Mouse (Mus musculus) hindbrain, embryonic 12.5 days (tissue): ENCODE data around the gene Chst10. TPM values are rescaled to one million over a fixed set of nuclear protein-coding genes. Genes with fewer than 3 reads are reported as not detected.

ENCODE experiments used
- ATAC-seq: fragments of 200-750 bp; cut with Nextera tagmentation; 2 replicates; pipeline ENCODE4 v1.8.0; 2017; ENCODE audit warnings: moderate TSS enrichment; ENCODE audit not compliant: low FRiP score
- H3K27ac ChIP-seq: fragments of 300-500 bp; sonication (generic); 2 replicates; pipeline ENCODE4 v1.5.1; 2016; ENCODE audit warnings: mild to moderate bottlenecking
- H3K27me3 ChIP-seq: fragments of 300-500 bp; sonication (generic); 2 replicates; pipeline ENCODE4 v1.6.1; 2016; ENCODE audit warnings: mild to moderate bottlenecking
- H3K36me3 ChIP-seq: fragments of 300-500 bp; sonication (generic); 2 replicates; pipeline ENCODE4 v1.6.1; 2016; ENCODE audit warnings: mild to moderate bottlenecking
- H3K4me1 ChIP-seq: fragments of 300-500 bp; sonication (generic); 2 replicates; pipeline ENCODE4 v1.6.1; 2016
- H3K4me2 ChIP-seq: fragments of 300-500 bp; sonication (generic); replicated peaks from 2 replicates; pipeline ENCODE4 v1.6.1; 2016; ENCODE audit warnings: mild to moderate bottlenecking
- H3K4me3 ChIP-seq: fragments of 300-500 bp; sonication (generic); 2 replicates; pipeline ENCODE4 v1.5.1; 2016; ENCODE audit warnings: mild to moderate bottlenecking
- H3K9ac ChIP-seq: fragments of 300-500 bp; sonication (generic); 2 replicates; pipeline ENCODE4 v1.6.1; 2016; ENCODE audit warnings: mild to moderate bottlenecking, moderate library complexity
- H3K9me3 ChIP-seq: fragments of 300-500 bp; sonication (generic); replicated peaks from 2 replicates; pipeline ENCODE4 v1.6.1; 2016; ENCODE audit warnings: mild to moderate bottlenecking
- WGBS: fragments of 180-500 bp; shearing (Covaris S2); methylation state at CpG from one replicate; pipeline ENCODE4 v1.1.7; 2016; 5-methylcytosine and 5-hydroxymethylcytosine counted together
- polyA plus RNA-seq: library from polyadenylated mRNA; unstranded; fragments of >200 nt; fragmentation: Nextera tagmentation; extraction: Ambion mirVana; gene quantifications from 2 replicates; pipeline ENCODE4 v1.2.1, GENCODE M21; 2016

Chst10 gene
- 31.0 and 32.4 TPM in 2 replicates for polyA plus RNA-seq

GRCm38 (mm10) chr1:38897431-38898248 is at the start of gene Chst10:
Gene Chst10 (minus strand): TSS chr1:38898161.
- H3K36me3 ChIP-seq, result no peaks in the 10 kb centered on the region
- under 1% methylated on average over 59 of the region's 67 CpGs for WGBS
- H3K4me1 ChIP-seq, result peaks cover 22% of the 10 kb centered on the region
- peak within 1 kb of the TSS; percentile 65 for H3K4me2 ChIP-seq
- H3K9me3 ChIP-seq, result no peaks in the 10 kb centered on the region
- H3K27me3 ChIP-seq, result no peaks in the 10 kb centered on the region
- peak; percentile 87 for ATAC-seq
- H3K4me3 ChIP-seq, result peak within 1 kb of the TSS; percentile 77
- H3K27ac ChIP-seq, result peak within 1 kb of the TSS; percentile 89
- H3K9ac ChIP-seq, result peak within 1 kb of the TSS; percentile 83

- WGBS, result 5% methylated on average over 5 of the region's 5 CpGs
- Histone ChIP-seq H3K9ac (no peak overlapping the region), H3K4me3 (no peak overlapping the region), H3K36me3 (no peaks in the 10 kb centered on the region), H3K27me3 (no peaks in the 10 kb centered on the region), H3K4me1 (no peaks in the 10 kb centered on the region), H3K27ac (no peak overlapping the region), H3K9me3 (no peaks in the 10 kb centered on the region), H3K4me2 (no peak overlapping the region)
- ATAC-seq, result no peak
Measured at GRCm38 (mm10) chr1:38939608-38940007, 41.6 kb upstream of the Chst10 start.

- Histone ChIP-seq H3K9ac (no peak within 1 kb of the TSS), H3K36me3 (no peaks in the 10 kb centered on the region), H3K27ac (no peak within 1 kb of the TSS), H3K4me3 (no peak within 1 kb of the TSS), H3K4me2 (no peak within 1 kb of the TSS), H3K9me3 (no peaks in the 10 kb centered on the region), H3K4me1 (no peaks in the 10 kb centered on the region), H3K27me3 (no peaks in the 10 kb centered on the region)
- no peak for ATAC-seq
- WGBS, result 72% methylated on average over 6 of the region's 6 CpGs
Measured at GRCm38 (mm10) chr1:38938849-38939248, 40.9 kb upstream of the Chst10 start, which contains the start of gene Nms. Gene Nms (plus strand): TSS chr1:38939149.

GRCm38 (mm10) chr1:38936780-38937179 is 38.8 kb upstream of the Chst10 start:
- Histone ChIP-seq H3K4me2 (no peak overlapping the region), H3K27me3 (no peaks in the 10 kb centered on the region), H3K4me1 (no peaks in the 10 kb centered on the region), H3K9me3 (no peaks in the 10 kb centered on the region), H3K4me3 (no peak overlapping the region), H3K27ac (no peak overlapping the region), H3K36me3 (no peaks in the 10 kb centered on the region), H3K9ac (no peak overlapping the region)
- 26% methylated on average over 6 of the region's 6 CpGs for WGBS
- no peak for ATAC-seq

GRCm38 (mm10) chr1:38934668-38935067 is 36.7 kb upstream of the Chst10 start:
- Histone ChIP-seq H3K4me2 (no peak overlapping the region), H3K27ac (no peak overlapping the region), H3K4me3 (no peak overlapping the region), H3K27me3 (no peaks in the 10 kb centered on the region), H3K9me3 (no peaks in the 10 kb centered on the region), H3K9ac (no peak overlapping the region), H3K36me3 (no peaks in the 10 kb centered on the region), H3K4me1 (no peaks in the 10 kb centered on the region)
- ATAC-seq, result no peak
- 32% methylated on average over 5 of the region's 5 CpGs for WGBS

GRCm38 (mm10) chr1:38930767-38931166 is 32.8 kb upstream of the Chst10 start:
- Histone ChIP-seq H3K9me3 (no peaks in the 10 kb centered on the region), H3K4me1 (no peaks in the 10 kb centered on the region), H3K27me3 (no peaks in the 10 kb centered on the region), H3K4me3 (no peak overlapping the region), H3K9ac (no peak overlapping the region), H3K4me2 (no peak overlapping the region), H3K36me3 (no peaks in the 10 kb centered on the region), H3K27ac (no peak overlapping the region)
- ATAC-seq, result no peak
- 70% methylated on average over 8 of the region's 8 CpGs for WGBS

- Histone ChIP-seq H3K9me3 (no peaks in the 10 kb centered on the region), H3K27ac (no peak overlapping the region), H3K27me3 (no peaks in the 10 kb centered on the region), H3K4me1 (no peaks in the 10 kb centered on the region), H3K4me3 (no peak overlapping the region), H3K4me2 (no peak overlapping the region), H3K9ac (no peak overlapping the region), H3K36me3 (no peaks in the 10 kb centered on the region)
- ATAC-seq, result no peak
- 65% methylated on average over 4 of the region's 4 CpGs for WGBS
Measured at GRCm38 (mm10) chr1:38929468-38929867, 31.5 kb upstream of the Chst10 start.

- H3K4me2 ChIP-seq, result no peak overlapping the region
- no peak overlapping the region for H3K9ac ChIP-seq
- H3K27me3 ChIP-seq, result no peaks in the 10 kb centered on the region
- H3K9me3 ChIP-seq, result no peaks in the 10 kb centered on the region
- no peak for ATAC-seq
- H3K4me1 ChIP-seq, result no peaks in the 10 kb centered on the region
- 85% methylated on average over 4 of the region's 4 CpGs for WGBS
- no peak overlapping the region for H3K4me3 ChIP-seq
- H3K36me3 ChIP-seq, result no peaks in the 10 kb centered on the region
- no peak overlapping the region for H3K27ac ChIP-seq
Measured at GRCm38 (mm10) chr1:38928996-38929395, 31.0 kb upstream of the Chst10 start.

GRCm38 (mm10) chr1:38903985-38904384 is 6.0 kb upstream of the Chst10 start:
- Histone ChIP-seq H3K9ac (no peak overlapping the region), H3K4me1 (no peaks in the 10 kb centered on the region), H3K4me2 (no peak overlapping the region), H3K9me3 (no peaks in the 10 kb centered on the region), H3K36me3 (no peaks in the 10 kb centered on the region), H3K27ac (no peak overlapping the region), H3K4me3 (no peak overlapping the region), H3K27me3 (no peaks in the 10 kb centered on the region)
- WGBS, result 74% methylated on average over 2 of the region's 2 CpGs
- no peak for ATAC-seq

GRCm38 (mm10) chr1:38902571-38902970 is 4.6 kb upstream of the Chst10 start:
- ATAC-seq, result no peak
- Histone ChIP-seq H3K27me3 (no peaks in the 10 kb centered on the region), H3K4me3 (no peak overlapping the region), H3K36me3 (no peaks in the 10 kb centered on the region), H3K4me2 (no peak overlapping the region), H3K27ac (no peak overlapping the region), H3K9ac (no peak overlapping the region), H3K4me1 (no peaks in the 10 kb centered on the region; the same call in 1 of the 2 replicates), H3K9me3 (no peaks in the 10 kb centered on the region)
- WGBS, result 71% methylated on average over 5 of the region's 5 CpGs

GRCm38 (mm10) chr1:38893081-38893480 is 4.9 kb downstream of the Chst10 start:
- H3K9ac ChIP-seq, result no peak overlapping the region

GRCm38 (mm10) chr1:38891444-38891843 is 6.5 kb downstream of the Chst10 start:
- Histone ChIP-seq H3K9me3 (no peaks in the 10 kb centered on the region), H3K4me1 (peaks cover 26% of the 10 kb centered on the region), H3K36me3 (0 out of 2 replicates have a peak, but pooled peaks cover 9% of the 10 kb centered on the region), H3K27ac (no peak overlapping the region), H3K4me2 (no peak overlapping the region), H3K27me3 (no peaks in the 10 kb centered on the region), H3K9ac (no peak overlapping the region), H3K4me3 (no peak overlapping the region)
- 90% methylated on average over 5 of the region's 5 CpGs for WGBS
- no peak for ATAC-seq

More at GRCm38 (mm10) chr1:38893081-38893480, 4.9 kb downstream of the Chst10 start:
- ATAC-seq, result peak; percentile 28; the same call in 1 of the 2 replicates
- Histone ChIP-seq H3K9me3 (no peaks in the 10 kb centered on the region), H3K27ac (peak overlapping the region; percentile 64), H3K36me3 (0 out of 2 replicates have a peak, but pooled peaks cover 9% of the 10 kb centered on the region), H3K4me1 (peaks cover 25% of the 10 kb centered on the region), H3K4me3 (no peak overlapping the region), H3K27me3 (no peaks in the 10 kb centered on the region), H3K4me2 (no peak overlapping the region)
- WGBS, result 39% methylated on average over 5 of the region's 5 CpGs

GRCm38 (mm10) chr1:38888803-38889202 is 9.2 kb downstream of the Chst10 start:
- H3K9me3 ChIP-seq, result no peaks in the 10 kb centered on the region
- no peak overlapping the region for H3K4me3 ChIP-seq
- 0 out of 2 replicates have a peak, but pooled peaks cover 12% of the 10 kb centered on the region for H3K36me3 ChIP-seq
- no peak overlapping the region for H3K9ac ChIP-seq
- no peak for ATAC-seq
- WGBS, result 94% methylated on average over 6 of the region's 6 CpGs
- peaks cover 24% of the 10 kb centered on the region for H3K4me1 ChIP-seq
- H3K4me2 ChIP-seq, result no peak overlapping the region
- no peak overlapping the region for H3K27ac ChIP-seq
- H3K27me3 ChIP-seq, result no peaks in the 10 kb centered on the region
